Mouse (Mus musculus) T-helper 17 cell (primary cell): ENCODE results near the gene Crtc2.

Source experiments
- in situ Hi-C, 2 experiments: fragments of 300-600 bp; cut with MboI, MseI; formaldehyde crosslinking; loops; 1 replicate in 1 of 2; 2 replicates in 1 of 2; pipeline ENCODE4 v1.15.1; 2025; ENCODE audit warnings: high pct_unique_total_duplicates in 2 of 2

The Crtc2 gene

GRCm38 (mm10) chr3:90253653-90254418 lies at the start of gene Crtc2:
Gene Crtc2 (plus strand): TSS chr3:90254163.
- in situ Hi-C loops = no loop called here

- in situ Hi-C loops = no loop called here
Observed at GRCm38 (mm10) chr3:90204582-90204981, 49.4 kb upstream of the Crtc2 start.

GRCm38 (mm10) chr3:90208662-90209061 lies 45.3 kb upstream of the Crtc2 start:
- in situ Hi-C loops = no loop called here

- in situ Hi-C loops = no loop called here
Observed at GRCm38 (mm10) chr3:90209908-90210566, 43.9 kb upstream of the Crtc2 start.

GRCm38 (mm10) chr3:90211475-90212398 lies 42.2 kb upstream of the Crtc2 start:
- in situ Hi-C loops = no loop called here

- in situ Hi-C loops = no loop called here
Observed at GRCm38 (mm10) chr3:90212723-90213122, 41.2 kb upstream of the Crtc2 start.

GRCm38 (mm10) chr3:90213377-90213866 lies 40.5 kb upstream of the Crtc2 start, which contains the start of the genes Rps27 and Rab13:
Gene Rps27 (minus strand): TSS chr3:90213651.
Gene Rab13 (plus strand): TSS chr3:90213695.
- in situ Hi-C loops = no loop called here

GRCm38 (mm10) chr3:90213956-90214684 lies 39.8 kb upstream of the Crtc2 start:
- in situ Hi-C loops = no loop called here

- in situ Hi-C loops = no loop called here
Observed at GRCm38 (mm10) chr3:90215825-90216380, 38.1 kb upstream of the Crtc2 start.

GRCm38 (mm10) chr3:90220088-90220487 lies 33.9 kb upstream of the Crtc2 start:
- in situ Hi-C loops = loop anchor here (5.0 kb wide), 2 partner anchors 152 to 157 kb away; no protein-coding TSS in a partner anchor

GRCm38 (mm10) chr3:90220531-90220951 lies 33.4 kb upstream of the Crtc2 start:
- in situ Hi-C loops = loop anchor here (5.0 kb wide), 2 partner anchors 152 to 157 kb away; no protein-coding TSS in a partner anchor

GRCm38 (mm10) chr3:90221123-90221522 lies 32.8 kb upstream of the Crtc2 start:
- in situ Hi-C loops = loop anchor here (5.0 kb wide), 2 partner anchors 151 to 156 kb away; no protein-coding TSS in a partner anchor

- in situ Hi-C loops = loop anchor here (5.0 kb wide), 2 partner anchors 150 to 155 kb away; no protein-coding TSS in a partner anchor
Observed at GRCm38 (mm10) chr3:90222455-90222854, 31.5 kb upstream of the Crtc2 start.

- in situ Hi-C loops = loop anchor here (5.0 kb wide), 2 partner anchors 149 to 154 kb away; no protein-coding TSS in a partner anchor
Observed at GRCm38 (mm10) chr3:90222941-90223340, 31.0 kb upstream of the Crtc2 start.

GRCm38 (mm10) chr3:90224331-90224730 lies 29.6 kb upstream of the Crtc2 start:
- in situ Hi-C loops = loop anchor here (5.0 kb wide), 2 partner anchors 148 to 153 kb away; no protein-coding TSS in a partner anchor

- in situ Hi-C loops = no loop called here
Observed at GRCm38 (mm10) chr3:90231075-90231474, 22.9 kb upstream of the Crtc2 start.

- in situ Hi-C loops = no loop called here
Observed at GRCm38 (mm10) chr3:90231507-90232333, 22.2 kb upstream of the Crtc2 start, which contains the start of gene Jtb. Gene Jtb (plus strand): TSS chr3:90231597.

GRCm38 (mm10) chr3:90241251-90241650 lies 12.7 kb upstream of the Crtc2 start:
- in situ Hi-C loops = no loop called here
